Mouse (Mus musculus): ENCODE measurements around the gene 2210011C24Rik.
"Not testable (repeated sequence)": the region's sequence is repeated elsewhere in the genome, so short reads cannot be mapped to it uniquely, and the experiment has no call there.

Gene 2210011C24Rik

GRCm38 (mm10) chr8:83994030-83994429 lies 17.9 kb downstream of the 2210011C24Rik start:
- no peak for DNase-seq (ENCODE audit: low spot score in 2 of 2)

GRCm38 (mm10) chr8:83992488-83992887 lies 19.5 kb downstream of the 2210011C24Rik start:
- no peak for DNase-seq (ENCODE audit: low spot score in 2 of 2)

GRCm38 (mm10) chr8:83990170-83990569 lies 21.8 kb downstream of the 2210011C24Rik start:
- no peak for DNase-seq (ENCODE audit: low spot score in 2 of 2)

DNA sequence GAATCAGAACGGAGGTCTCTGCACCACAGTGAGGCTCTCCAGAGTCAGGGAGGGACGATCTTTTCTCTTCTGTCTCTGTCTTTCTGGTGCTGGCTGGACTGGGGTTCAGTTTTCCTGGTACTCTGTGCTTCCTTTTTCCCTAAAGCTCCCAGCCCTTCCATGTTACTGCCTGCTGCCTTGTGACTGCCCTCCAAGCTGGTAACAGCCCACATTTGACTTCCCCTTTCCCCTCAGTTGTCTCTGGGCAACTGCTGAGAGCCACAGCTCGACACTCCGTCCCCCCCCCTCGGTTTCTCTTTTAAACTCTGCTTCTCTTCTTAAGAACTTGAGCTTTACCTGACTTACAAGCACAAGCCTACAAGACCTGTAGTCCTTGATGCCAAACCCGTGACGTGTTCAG lies 22.7 kb downstream of the 2210011C24Rik start:
- no peak for DNase-seq (ENCODE audit: low spot score in 2 of 2)

GRCm38 (mm10) chr8:83983222-83983621 lies 28.7 kb downstream of the 2210011C24Rik start:
- DNase-seq (ENCODE audit: low spot score in 2 of 2) = not testable (repeated sequence)

DNA sequence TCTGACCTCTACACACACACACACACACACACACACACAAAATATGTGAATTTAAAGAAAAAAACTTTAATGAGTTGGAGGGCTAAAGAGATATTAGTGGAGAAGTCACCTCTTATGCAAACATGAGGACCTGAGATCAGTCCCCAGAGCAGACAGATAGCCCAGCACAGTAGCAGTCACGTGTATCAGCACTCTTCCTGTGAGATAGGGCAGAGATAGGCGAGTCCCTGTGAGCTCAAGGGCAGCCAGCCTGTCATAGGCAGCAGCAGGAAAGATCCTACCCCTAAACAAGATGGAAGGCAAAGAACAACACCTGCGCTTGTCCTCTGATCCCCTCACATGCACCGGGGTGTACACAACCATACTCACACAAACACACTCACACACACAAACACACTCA lies 29.5 kb downstream of the 2210011C24Rik start:
- no peak for DNase-seq (ENCODE audit: low spot score in 2 of 2)

DNA sequence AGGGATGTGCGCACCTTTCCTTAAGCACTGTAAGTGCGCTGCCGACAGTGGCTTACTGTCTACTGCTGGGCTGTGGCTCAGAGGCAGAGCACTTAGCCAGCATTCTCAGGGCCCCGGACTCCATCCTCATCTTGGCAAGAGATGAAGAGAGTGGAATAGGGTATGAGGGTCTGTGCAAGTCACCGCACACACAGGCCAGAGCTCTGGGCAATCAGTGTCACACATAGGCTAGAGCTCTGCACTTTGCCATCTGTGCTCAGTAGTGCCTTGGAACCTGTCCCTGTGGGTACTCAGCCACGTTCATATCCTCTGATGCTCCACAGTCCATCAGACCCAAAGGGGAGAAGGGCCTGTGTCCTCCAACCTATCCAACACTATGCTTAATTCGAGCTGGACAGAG lies 30.4 kb downstream of the 2210011C24Rik start:
- DNase-seq (ENCODE audit: low spot score in 2 of 2) = no peak

DNA sequence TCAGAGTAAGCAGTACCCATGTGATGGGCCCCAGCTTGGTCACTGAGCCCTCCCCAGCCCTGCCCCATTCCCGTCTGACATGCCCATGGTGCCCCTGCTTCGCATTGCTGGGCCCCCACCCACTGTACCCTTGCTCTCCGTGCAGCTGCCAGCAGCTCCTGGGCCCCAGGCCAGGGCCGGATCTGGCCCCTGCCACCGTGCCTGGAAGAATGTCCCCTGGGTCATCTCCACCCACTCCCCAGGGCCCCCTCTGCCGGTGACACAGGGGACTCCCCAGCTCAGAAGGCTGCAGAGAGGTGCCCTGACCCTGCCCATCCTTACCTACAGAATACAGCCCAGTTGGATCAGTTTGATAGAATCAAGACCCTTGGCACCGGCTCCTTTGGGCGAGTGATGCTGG lies 31.1 kb downstream of the 2210011C24Rik start:
- no peak for DNase-seq (ENCODE audit: low spot score in 2 of 2)

- DNase-seq (ENCODE audit: low spot score in 2 of 2) = no peak
These were observed 31.7 kb downstream of the 2210011C24Rik start for GRCm38 (mm10) chr8:83980250-83980649.

- no peak for DNase-seq (ENCODE audit: low spot score in 2 of 2)
These were observed 33.8 kb downstream of the 2210011C24Rik start for GRCm38 (mm10) chr8:83978200-83978599.

DNA sequence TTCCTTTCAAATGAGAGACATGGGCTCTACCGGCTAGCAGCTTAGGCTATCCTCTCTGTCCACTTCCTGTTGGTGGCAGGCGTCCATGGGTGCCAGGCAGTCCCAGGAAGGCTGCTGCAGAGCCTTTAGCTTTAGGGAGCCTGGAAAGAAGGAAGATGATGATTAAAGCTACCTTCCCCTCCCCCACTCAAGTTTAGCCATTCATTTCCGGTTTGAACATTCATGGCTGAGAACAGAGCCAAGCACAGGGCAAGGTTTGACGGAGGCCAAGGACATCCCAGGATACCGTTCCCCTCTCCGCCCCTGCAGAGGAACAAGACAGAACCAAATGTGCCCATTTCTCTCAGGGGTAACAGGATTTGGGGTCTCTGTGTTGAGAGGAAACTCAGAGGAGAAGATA lies 34.3 kb downstream of the 2210011C24Rik start:
- DNase-seq (ENCODE audit: low spot score in 2 of 2) = no peak

GRCm38 (mm10) chr8:83976779-83977350 lies 35.1 kb downstream of the 2210011C24Rik start:
- DNase-seq (ENCODE audit: low spot score in 2 of 2) = no peak

DNA sequence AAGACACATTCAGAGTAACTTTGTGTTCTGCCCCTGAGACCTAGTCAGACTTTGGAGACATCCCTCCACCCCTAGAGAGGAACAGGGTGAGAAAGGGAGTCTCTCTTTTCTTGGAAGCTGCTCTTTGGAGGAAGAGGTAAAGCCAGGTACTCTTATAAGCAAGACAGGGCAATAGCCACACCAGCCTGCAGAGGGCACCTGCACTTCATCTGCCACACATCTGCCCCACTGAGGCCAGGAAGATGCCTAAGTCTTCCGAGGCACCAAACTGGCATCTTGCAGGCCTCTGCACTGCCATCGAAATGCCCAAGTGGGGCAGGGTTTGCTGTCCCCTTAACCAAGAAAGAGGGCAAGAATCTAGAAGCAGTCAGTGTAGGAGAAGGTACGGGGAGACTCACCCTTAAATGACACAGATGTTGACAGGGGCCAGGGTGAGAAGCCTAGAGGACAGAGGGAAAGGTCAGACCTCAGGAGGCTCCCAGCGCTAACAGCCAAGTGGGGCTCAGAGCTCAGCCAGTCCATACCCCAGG lies 35.8 kb downstream of the 2210011C24Rik start:
- DNase-seq (ENCODE audit: low spot score in 2 of 2) = peak; percentile 51 to 54

GRCm38 (mm10) chr8:83974521-83974920 lies 37.5 kb downstream of the 2210011C24Rik start:
- no peak for DNase-seq (ENCODE audit: low spot score in 2 of 2)

GRCm38 (mm10) chr8:83973161-83974031 lies 38.6 kb downstream of the 2210011C24Rik start:
- peak in 1 of 2 experiments; percentile 28 for DNase-seq (ENCODE audit: low spot score in 2 of 2)

DNA sequence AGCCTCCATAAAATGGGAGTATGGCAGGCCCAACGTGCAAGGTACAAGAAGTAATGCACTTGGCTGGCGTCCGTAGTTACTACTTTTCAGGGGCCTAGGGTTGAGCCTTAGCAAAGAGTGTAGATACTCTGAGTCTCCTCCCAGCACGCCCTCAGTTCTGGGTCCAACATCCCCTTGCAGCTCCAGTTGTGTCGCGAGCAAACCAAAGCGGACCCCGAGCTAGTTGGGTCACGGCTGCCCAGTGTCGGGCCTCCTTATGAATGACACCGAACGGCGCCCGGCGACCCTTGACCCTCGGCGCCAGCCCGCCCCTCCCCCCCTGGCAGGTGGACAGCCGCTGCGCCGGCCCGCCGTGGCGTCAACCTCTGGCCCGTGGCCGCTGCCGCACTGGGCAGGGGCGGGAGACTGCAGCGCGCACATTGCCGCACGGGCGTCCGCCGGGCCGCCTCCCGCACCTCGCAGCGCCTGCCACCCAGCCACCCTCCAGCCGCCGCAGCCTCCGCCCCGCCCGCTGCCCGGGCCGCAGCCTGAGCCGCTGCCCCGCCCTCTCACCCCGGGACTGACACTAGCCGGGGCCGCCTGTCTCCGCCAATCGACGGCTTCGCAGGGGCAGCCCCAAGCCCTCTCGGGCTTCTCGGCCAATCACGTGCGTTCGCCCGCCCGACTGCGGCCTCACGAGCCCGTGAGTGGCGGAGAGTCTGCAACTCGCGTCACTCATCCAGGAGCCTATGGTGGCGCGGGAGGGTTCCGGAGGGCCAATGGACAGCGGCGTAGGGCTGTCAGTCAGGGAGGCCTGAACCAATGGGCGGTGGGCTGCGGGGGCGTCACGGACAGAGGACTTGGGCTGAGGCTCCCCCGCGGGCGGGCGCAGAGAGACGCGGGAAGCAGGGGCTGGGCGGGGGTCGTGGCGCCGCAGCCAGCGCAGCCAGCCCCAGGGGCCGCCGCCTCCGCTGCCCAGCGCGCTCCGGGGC lies 39.5 kb downstream of the 2210011C24Rik start, which contains the start of gene Prkaca:
Gene Prkaca, plus strand, starts transcription at position 844 of the 971 bp plus-strand sequence.
- peak; percentile 99 for DNase-seq (ENCODE audit: low spot score in 2 of 2)

DNA sequence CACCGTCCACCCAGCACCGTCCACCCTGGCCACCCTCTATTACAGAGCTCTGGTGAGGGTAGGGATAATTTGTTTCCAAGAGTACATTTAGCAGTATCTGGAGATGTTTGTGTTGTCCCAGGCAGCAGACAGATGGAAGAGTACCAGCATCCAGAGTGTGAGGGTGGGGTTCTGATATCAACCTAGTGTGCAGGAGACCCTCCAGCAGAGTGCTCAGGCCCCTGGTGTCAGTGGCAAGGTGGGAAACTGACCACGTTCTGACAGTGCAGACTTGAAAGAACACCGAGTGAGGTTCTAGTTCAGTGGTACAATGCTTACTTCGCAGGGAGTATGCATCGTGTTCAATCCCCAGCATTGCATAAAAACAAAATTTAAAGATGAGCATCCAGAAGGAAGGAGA lies 40.3 kb downstream of the 2210011C24Rik start:
- no peak for DNase-seq (ENCODE audit: low spot score in 2 of 2)

- DNase-seq (ENCODE audit: low spot score in 2 of 2) = no peak
These were observed 40.9 kb downstream of the 2210011C24Rik start for GRCm38 (mm10) chr8:83971121-83971520.

GRCm38 (mm10) chr8:83967701-83968100 lies 44.3 kb downstream of the 2210011C24Rik start:
- DNase-seq (ENCODE audit: low spot score in 2 of 2) = no peak

DNA sequence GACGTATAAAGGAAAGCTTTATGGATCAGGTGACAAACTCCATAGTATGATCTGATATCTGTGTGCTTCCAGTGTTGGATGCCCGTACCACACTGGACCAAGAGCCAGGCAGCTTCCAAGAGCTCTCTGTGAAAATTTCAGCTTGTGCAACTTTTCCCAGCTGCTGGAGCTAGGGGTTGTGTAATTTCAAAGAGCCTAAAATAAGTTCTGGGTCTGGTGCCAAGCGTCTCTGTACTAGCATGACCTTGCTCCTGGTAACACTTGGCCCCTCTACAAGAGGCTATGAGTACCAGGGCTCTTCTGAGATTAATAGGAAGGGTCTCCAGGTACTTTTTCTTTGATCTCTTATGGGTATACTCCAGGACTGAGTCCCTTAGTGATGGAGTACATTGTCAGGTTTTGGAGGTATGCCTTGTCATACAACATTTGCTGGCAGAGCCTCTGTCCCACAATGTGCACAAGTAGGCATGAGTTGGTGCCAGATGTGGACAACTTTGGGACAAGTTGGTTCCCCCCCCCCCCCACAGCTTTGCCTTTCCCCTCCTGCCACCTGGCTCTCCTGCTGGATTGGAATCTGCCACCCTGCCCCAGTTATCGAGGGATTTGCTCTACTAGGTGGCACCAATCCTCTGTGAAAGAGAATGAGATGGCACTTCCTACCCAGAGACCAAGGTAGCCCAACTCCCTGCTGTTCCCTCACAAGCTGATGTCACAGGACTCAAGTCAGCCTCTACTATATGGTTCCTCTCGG lies 47.8 kb downstream of the 2210011C24Rik start:
- no peak for DNase-seq (ENCODE audit: low spot score in 2 of 2)

Measured in spleen, postnatal 36 days (tissue).